Mouse (Mus musculus) forebrain, embryonic 14.5 days (tissue): ENCODE measurements at regions not wholly inside any gene's neighbourhood (a gene's known extent, or its start where the extent isn't known, plus 50 kb on each side); places are given as distances from the start of the nearest gene placed in this dataset.

Experiments
- ATAC-seq: fragments of 200-750 bp; cut with Nextera tagmentation; 2 replicates; pipeline ENCODE4 v1.8.0; 2017; ENCODE audit warnings: mild to moderate bottlenecking, moderate library complexity
- DNase-seq: peaks from one replicate; pipeline ENCODE4 v3.0.0-alpha.2; 2015; ENCODE audit warnings: low spot score
- H3K27ac ChIP-seq: fragments of 300-500 bp; sonication (generic); 2 replicates; pipeline ENCODE4 v1.5.1; 2014; ENCODE audit warnings: low read depth, mild to moderate bottlenecking, control low read depth, low read length, moderate library complexity
- H3K27me3 ChIP-seq: fragments of 300-500 bp; sonication (generic); replicated peaks from 2 replicates; pipeline ENCODE4 v1.6.1; 2014; ENCODE audit warnings: low read length, control low read depth, mixed read lengths; ENCODE audit not compliant: control insufficient read depth, insufficient read depth
- H3K36me3 ChIP-seq: fragments of 300-500 bp; sonication (generic); 2 replicates; pipeline ENCODE4 v1.6.1; 2014; ENCODE audit warnings: low read length, control low read depth; ENCODE audit not compliant: control insufficient read depth, insufficient read depth
- H3K4me1 ChIP-seq: fragments of 300-500 bp; sonication (generic); 2 replicates; pipeline ENCODE4 v1.6.1; 2014; ENCODE audit warnings: antibody characterized with exemption, low read length, control low read depth; ENCODE audit not compliant: control insufficient read depth, insufficient read depth
- H3K4me2 ChIP-seq: fragments of 300-500 bp; sonication (generic); 2 replicates; pipeline ENCODE4 v1.6.1; 2014; ENCODE audit warnings: mild to moderate bottlenecking, control low read depth, low read length
- H3K4me3 ChIP-seq: fragments of 300-500 bp; sonication (generic); 2 replicates; pipeline ENCODE4 v1.5.1; 2014; ENCODE audit warnings: low read depth, low read length, control low read depth
- H3K9ac ChIP-seq: fragments of 300-500 bp; sonication (generic); 2 replicates; pipeline ENCODE4 v1.6.1; 2014; ENCODE audit warnings: mild to moderate bottlenecking, low read length, control low read depth, moderate library complexity
- H3K9me3 ChIP-seq: fragments of 300-500 bp; sonication (generic); replicated peaks from 2 replicates; pipeline ENCODE4 v1.6.1; 2016; ENCODE audit warnings: low read length, control low read depth, mixed read lengths; ENCODE audit not compliant: control insufficient read depth
- WGBS: fragments of 180-500 bp; shearing (Covaris S2); extraction: QIAGEN DNeasy Blood & Tissue Kit; methylation state at CpG from one replicate; pipeline ENCODE4 v1.1.7; 2014; 5-methylcytosine and 5-hydroxymethylcytosine counted together

DNA sequence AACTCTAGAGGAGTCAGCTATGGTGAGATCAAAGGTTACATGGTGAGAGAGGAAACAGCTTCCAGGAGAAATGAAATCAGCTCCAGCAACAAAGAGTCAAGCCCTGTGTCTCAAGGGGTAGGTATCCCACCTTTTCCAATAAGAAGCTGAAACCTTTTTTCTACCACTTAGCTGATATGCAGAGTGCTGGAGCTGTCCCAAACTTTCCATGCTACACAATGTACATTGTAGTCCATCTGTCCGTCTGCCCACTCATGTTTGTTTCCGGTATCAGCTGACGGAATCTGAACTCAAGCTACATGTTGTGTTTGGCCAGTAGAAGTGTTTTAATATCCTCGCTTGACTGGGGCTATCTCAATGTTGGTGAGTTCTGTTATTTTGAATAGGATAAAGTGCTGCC lies 83.6 kb upstream of the Ngf start:
- WGBS = 93% methylated on average over 4 of the region's 4 CpGs
- H3K27ac ChIP-seq = no peak overlapping the region
- DNase-seq (no peak), ATAC-seq (no peak)
- no peaks in the 10 kb centered on the region for H3K36me3 ChIP-seq
- no peaks in the 10 kb centered on the region for H3K27me3 ChIP-seq
- H3K9me3 ChIP-seq = no peaks in the 10 kb centered on the region
- H3K4me1 ChIP-seq = no peaks in the 10 kb centered on the region
- H3K4me2 ChIP-seq = no peak overlapping the region
- no peak overlapping the region for H3K9ac ChIP-seq
- no peak overlapping the region for H3K4me3 ChIP-seq

DNA sequence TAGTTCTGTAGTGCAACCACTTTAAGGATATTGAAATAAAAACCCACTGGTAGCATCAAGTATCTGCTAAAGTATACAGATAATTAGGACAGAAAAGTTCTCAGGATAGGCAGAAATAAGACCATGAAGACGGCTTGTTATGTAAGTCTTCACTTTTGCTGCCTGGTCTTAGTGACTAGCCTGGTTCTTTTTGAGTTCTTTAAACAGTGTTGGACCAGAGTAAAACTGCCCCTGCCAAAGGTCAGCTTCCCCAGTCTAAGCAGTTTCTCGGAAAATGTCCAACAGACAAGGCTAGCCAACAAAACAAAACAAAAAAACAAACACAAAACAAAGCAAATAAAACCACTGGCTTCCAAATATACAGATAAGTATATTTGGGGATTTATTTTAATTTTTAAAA lies 85.1 kb upstream of the Ngf start:
- Histone ChIP-seq H3K36me3 (no peaks in the 10 kb centered on the region), H3K27ac (no peak overlapping the region), H3K4me3 (no peak overlapping the region), H3K4me2 (no peak overlapping the region), H3K9ac (no peak overlapping the region), H3K27me3 (no peaks in the 10 kb centered on the region), H3K9me3 (no peaks in the 10 kb centered on the region), H3K4me1 (no peaks in the 10 kb centered on the region)
- DNase-seq (no peak), ATAC-seq (no peak)
- WGBS = 77% methylated on average over 2 of the region's 2 CpGs

DNA sequence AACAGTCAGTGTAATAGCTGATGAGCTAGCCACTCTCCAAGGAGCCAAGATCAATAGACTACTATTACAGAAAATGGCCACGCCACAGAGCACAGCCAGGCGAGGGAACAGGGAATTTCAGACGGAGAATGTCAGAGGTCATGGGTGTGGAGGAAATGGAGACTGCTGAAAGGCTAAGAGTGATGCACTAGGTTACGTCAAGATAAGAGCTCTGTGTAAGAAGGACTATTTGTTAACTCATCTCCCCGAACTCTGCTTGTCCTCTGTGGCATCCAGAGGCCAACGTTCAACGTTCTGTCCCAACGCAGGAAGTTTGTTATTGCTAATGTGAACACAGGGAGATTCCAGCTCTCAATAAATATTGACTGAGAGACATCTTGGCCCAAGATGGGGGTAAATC lies 86.0 kb upstream of the Ngf start:
- ATAC-seq = no peak
- no peaks in the 10 kb centered on the region for H3K9me3 ChIP-seq
- H3K4me1 ChIP-seq = no peaks in the 10 kb centered on the region
- no peak overlapping the region for H3K4me3 ChIP-seq
- no peak overlapping the region for H3K27ac ChIP-seq
- DNase-seq = no peak
- 89% methylated on average over 8 of the region's 8 CpGs for WGBS
- no peaks in the 10 kb centered on the region for H3K36me3 ChIP-seq
- H3K4me2 ChIP-seq = no peak overlapping the region
- no peak overlapping the region for H3K9ac ChIP-seq
- H3K27me3 ChIP-seq = no peaks in the 10 kb centered on the region

DNA sequence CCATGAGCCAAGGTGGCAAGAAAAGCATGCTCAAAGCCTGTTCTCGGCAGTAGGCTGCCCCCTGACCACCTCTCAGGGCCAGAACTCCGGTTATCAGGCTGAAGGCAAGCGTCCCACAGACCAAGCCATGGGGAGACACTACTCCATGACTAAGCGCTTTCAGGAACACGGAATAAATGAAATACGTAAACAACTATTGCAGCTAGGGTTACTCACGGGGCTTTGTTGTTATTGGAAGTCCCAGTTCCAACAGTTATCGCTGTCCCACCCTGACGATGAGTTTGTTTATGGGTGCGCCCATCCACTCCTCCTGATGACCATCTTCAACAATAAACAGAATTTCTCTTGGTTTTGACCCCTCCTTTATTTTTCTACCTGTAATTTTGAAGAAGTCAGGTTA lies 88.0 kb upstream of the Ngf start:
- no peaks in the 10 kb centered on the region for H3K27me3 ChIP-seq
- ATAC-seq (no peak), DNase-seq (no peak)
- no peak overlapping the region for H3K9ac ChIP-seq
- H3K4me1 ChIP-seq = no peaks in the 10 kb centered on the region
- H3K4me3 ChIP-seq = no peak overlapping the region
- 90% methylated on average over 10 of the region's 10 CpGs for WGBS
- H3K36me3 ChIP-seq = no peaks in the 10 kb centered on the region
- no peak overlapping the region for H3K27ac ChIP-seq
- H3K9me3 ChIP-seq = no peaks in the 10 kb centered on the region
- H3K4me2 ChIP-seq = no peak overlapping the region

DNA sequence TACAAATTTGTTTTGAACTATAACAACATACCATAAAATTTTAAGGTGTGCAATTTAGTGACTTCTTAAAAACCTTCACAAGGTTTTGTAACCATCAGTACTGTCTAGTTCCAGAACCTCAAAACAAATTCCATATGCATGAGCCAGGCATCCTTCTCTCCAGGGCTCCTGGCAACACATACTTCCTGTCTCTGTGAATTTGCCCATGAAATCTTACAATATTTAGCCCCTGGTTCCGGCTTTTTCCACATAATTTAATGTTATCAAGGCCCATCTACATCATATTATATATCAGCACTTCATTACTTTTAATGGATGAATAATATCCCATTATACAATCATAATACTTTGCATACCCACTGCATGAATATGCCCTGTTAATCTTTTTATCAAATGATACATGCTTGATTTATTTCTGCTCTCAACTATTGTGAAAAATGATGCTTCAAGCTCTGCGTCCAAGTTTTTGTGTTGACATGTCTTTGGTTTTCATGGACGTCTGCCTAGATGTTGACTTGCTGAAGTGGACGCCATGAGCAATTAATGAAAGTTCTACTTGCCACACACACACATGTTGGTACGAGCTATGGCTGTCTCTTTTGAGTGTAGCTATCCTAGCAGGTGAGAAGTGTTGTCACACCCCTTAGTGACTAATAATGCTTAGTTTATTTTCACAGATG lies 95.2 kb upstream of the Ngf start:
- no peak overlapping the region for H3K4me2 ChIP-seq
- DNase-seq (no peak), ATAC-seq (no peak)
- H3K27ac ChIP-seq = no peak overlapping the region
- WGBS = 83% methylated on average over 5 of the region's 5 CpGs
- no peaks in the 10 kb centered on the region for H3K36me3 ChIP-seq
- no peaks in the 10 kb centered on the region for H3K4me1 ChIP-seq
- H3K9me3 ChIP-seq = no peaks in the 10 kb centered on the region
- no peak overlapping the region for H3K4me3 ChIP-seq
- no peak overlapping the region for H3K9ac ChIP-seq
- H3K27me3 ChIP-seq = no peaks in the 10 kb centered on the region

DNA sequence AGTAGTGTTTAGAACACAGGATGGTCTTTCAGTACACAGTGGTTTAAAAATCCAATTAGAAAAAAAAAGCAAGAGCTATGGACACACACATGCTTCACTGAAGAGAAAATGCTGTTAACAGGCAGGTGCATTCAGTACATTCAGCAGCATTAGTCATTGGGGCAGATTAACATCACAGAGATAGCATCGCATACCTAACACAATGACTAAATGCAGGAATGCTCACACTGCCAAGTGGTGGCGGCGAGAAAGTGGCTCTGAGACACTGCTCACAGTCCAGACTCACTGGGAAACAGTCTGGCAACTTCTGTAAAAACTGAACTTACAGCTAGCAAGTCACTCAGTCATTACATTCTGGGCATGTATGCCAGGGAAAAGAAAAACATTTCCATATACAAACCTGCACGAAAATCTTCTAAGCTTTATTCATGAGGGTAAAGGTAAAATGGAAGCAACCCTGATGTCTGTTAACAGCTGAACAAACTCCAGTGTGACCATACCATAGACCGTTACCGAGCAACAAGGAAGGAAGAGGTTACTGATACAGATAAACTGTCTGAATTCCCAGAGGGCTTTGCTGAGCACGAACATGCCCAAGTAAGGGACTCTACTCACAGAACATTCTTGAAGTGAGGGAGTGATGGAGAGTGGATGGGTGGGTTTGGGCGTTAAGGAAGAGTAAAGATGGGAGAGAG lies 97.4 kb upstream of the Ngf start:
- Histone ChIP-seq H3K4me3 (no peak overlapping the region), H3K4me2 (no peak overlapping the region), H3K4me1 (no peaks in the 10 kb centered on the region), H3K36me3 (no peaks in the 10 kb centered on the region), H3K27ac (no peak overlapping the region), H3K27me3 (no peaks in the 10 kb centered on the region), H3K9ac (no peak overlapping the region), H3K9me3 (no peaks in the 10 kb centered on the region)
- no peak for ATAC-seq
- WGBS = 76% methylated on average over 8 of the region's 8 CpGs
- DNase-seq = no peak

DNA sequence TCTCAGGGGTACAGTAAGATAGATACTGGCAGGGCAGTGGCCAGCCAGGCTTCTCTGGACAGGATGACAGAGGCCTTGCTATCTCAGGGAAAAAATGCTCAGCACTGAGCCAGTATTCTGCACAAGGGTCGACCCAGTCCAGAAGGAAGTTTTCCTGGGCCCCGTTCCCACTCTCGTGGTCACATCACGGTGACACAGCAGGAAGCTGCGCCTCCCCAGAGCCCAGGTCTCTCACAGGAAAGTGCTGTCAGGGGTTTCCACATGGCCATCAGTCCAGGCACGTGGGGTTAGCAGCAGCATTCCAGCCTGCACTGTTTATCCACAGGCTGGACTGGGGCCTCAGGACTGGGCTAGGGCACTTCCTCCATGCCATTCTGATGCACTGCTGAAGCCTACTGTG lies 103.5 kb upstream of the Ngf start:
- Histone ChIP-seq H3K27me3 (no peaks in the 10 kb centered on the region), H3K36me3 (no peaks in the 10 kb centered on the region), H3K4me2 (no peak overlapping the region), H3K9ac (no peak overlapping the region), H3K4me3 (no peak overlapping the region), H3K4me1 (no peaks in the 10 kb centered on the region), H3K27ac (no peak overlapping the region), H3K9me3 (no peaks in the 10 kb centered on the region)
- no peak for DNase-seq
- no peak for ATAC-seq
- WGBS = 70% methylated on average over 6 of the region's 6 CpGs

DNA sequence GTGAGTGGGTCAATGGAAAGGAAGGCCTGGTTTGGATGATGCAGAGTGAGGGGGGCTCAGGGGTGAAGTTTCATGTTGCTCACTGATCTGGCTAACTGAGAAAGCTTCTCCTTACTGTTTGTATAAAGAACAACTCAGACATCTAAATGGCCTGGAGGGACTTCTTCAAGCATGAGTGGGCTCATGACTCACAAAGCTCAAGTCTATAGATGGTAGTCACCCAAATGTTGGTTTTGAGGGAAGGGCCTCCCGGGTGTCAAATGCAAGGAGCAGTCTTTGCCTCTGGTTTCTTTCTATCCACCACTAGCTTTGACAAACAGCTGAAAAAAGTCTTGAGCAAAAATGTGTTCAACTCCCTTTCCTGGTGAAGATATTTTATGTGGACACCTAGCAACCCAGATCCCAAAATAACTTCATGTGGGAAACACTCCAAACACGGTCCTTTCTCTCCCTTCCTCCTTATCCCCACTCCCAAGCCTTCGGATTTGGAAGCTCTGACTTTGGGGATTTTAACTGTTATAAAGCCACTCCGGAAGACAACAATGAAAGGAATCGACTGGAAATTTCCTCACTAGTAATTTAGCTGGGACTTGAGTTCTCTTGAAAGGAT lies 105.3 kb upstream of the Ngf start:
- Histone ChIP-seq H3K27ac (no peak overlapping the region), H3K36me3 (no peaks in the 10 kb centered on the region), H3K9me3 (no peaks in the 10 kb centered on the region), H3K4me2 (no peak overlapping the region), H3K4me1 (no peaks in the 10 kb centered on the region), H3K9ac (no peak overlapping the region), H3K4me3 (no peak overlapping the region), H3K27me3 (no peaks in the 10 kb centered on the region)
- WGBS = 84% methylated on average over 5 of the region's 5 CpGs
- DNase-seq (no peak), ATAC-seq (no peak)

DNA sequence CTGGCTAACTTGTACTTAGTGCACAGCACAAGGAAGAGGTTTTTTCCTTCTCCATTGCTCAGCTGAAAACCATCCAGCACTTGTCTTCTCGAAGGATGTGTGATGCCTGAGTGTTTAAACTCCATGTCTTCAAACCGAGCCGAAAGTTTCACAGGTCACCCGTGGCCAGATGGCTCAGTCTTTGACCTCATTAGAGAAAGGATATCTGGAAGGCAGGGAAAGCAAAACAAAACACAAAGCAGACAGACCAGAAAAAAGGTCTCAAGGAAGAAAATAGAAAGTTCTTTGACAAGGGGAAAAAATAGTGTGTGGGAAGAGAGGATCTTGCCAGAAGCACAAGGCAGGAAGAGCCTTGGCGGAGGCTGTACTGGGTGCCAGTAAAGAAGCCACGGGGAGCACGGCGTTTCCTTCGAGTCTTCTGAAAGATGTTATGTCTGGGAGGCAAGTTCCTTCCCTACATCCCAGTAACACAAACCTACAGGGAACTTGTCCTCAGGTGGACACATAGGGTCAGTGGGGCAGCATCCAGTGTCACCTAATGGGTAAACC lies 108.9 kb upstream of the Ngf start:
- H3K9me3 ChIP-seq = no peaks in the 10 kb centered on the region
- H3K9ac ChIP-seq = no peak overlapping the region
- H3K27me3 ChIP-seq = no peaks in the 10 kb centered on the region
- H3K36me3 ChIP-seq = no peaks in the 10 kb centered on the region
- H3K27ac ChIP-seq = no peak overlapping the region
- DNase-seq = no peak
- H3K4me2 ChIP-seq = no peak overlapping the region
- no peak for ATAC-seq
- no peak overlapping the region for H3K4me3 ChIP-seq
- 89% methylated on average over 9 of the region's 9 CpGs for WGBS
- 0 out of 2 replicates have a peak, but pooled peaks cover 2% of the 10 kb centered on the region for H3K4me1 ChIP-seq
